Mouse (Mus musculus) cerebellum, adult 9-11 months (tissue): ENCODE measurements around the gene Emc9.

Source experiments
- DNase-seq: peaks from one replicate; pipeline ENCODE4 v3.0.0; 2022

Gene Emc9

DNA sequence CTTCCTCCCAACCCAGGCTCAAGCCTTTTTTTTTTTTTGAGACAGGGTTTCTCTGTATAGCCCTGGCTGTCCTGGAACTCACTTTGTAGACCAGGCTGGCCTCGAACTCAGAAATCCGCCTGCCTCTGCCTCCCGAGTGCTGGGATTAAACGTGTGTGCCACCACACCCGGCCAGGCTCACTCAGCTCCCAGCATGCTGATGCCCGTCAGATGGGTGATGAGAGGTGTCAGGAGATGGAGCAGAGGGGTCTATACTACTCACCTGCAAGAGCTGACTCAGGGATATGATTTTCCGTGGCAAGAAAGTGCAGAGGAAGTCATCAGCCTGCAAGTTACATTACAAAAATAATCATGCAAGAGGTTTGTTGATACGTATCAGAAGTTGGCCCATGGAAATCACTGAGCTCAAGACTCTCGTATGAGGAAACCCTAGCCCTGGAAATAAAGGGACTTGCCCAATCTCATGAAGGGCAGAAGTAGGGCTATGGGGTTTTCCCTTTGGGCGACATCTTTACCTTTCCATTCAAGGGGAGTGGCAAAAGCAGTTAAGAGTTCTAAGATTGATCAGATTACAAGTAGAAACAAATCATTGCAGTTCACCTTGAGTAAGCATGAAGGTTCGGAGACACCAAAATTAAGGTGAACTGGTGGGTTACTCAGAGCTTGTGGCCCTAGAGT is 4.8 kb upstream of the Emc9 start:
- peak; percentile 42 for DNase-seq

DNA sequence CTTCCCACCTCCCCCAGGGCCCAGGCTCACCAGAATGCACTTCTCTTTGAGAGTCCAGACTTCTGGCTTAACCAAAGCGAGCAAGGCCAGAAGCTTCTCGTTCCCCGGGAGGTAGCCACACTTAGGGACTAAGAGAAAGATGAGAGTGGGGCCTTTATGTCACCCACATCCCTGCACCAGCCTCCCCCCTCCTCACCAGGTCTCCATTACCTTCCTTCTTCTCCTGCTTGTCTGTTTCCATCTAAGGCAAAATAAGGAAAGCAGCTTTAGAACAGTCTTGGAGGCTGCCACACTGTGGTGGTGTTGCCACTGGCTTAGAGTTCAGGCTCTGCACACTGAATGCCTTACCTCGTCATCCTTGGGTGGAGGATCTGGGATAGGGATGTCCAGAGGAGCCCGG is 4.2 kb upstream of the Emc9 start:
- peak; percentile 29 for DNase-seq

DNA sequence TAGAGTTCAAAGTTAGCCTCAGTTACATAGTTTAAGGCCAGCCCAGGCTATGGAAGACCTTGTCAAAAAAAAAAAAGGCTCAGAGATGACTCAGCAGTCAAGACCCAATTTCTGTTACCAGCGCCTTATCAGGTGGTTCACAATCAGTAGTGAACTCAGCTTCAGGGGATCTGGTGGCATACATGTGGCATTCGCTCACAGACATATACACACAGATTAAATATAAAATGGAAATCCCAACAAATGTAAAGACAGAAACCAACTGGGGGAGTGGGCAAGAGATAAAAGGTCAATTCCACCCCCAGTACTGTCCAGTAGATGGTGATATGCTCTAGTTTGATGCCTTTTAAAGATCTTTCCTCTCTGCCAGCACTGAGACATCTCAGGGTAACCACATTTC is 1.0 kb upstream of the Emc9 start:
- no peak for DNase-seq

DNA sequence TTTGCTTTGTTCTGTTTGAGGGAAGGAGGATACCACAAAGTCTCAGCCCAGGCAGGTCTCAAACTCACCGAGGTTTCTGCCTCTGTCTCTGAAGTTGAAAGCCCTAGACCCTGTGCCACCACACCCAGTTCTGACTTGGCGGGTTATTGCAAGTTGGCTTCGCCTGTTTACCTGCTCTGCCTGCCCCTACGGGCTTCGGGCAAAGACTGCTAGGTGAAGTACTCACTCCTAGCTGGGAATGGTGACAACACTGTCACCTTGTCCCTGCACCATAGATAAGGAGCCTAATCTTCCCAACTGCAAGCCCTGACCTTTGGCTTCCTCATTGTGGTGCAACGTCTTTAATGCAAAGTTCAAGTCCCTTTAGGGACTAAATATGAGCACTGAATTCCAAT is 461 bp upstream of the Emc9 start:
- DNase-seq: peak; percentile 51

DNA sequence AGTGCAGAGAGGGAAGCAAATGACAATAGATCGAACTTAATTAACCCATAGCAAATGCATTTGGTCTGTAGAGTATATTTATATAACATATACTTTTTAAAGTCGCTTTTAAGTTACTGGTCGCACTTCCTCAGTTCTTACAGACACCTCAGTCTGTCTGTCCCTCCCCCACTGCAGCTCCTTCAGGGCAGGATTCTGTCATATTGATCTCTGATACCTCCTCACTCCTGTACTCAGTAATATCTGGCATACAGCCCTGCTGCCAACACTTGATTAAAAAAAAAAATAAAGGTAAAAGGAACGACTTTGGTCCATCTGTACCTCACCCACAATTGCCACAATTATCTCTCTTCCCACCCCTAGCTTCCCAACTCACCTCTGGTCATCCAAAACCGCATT is 800 bp downstream of the Emc9 start:
- no peak for DNase-seq

DNA sequence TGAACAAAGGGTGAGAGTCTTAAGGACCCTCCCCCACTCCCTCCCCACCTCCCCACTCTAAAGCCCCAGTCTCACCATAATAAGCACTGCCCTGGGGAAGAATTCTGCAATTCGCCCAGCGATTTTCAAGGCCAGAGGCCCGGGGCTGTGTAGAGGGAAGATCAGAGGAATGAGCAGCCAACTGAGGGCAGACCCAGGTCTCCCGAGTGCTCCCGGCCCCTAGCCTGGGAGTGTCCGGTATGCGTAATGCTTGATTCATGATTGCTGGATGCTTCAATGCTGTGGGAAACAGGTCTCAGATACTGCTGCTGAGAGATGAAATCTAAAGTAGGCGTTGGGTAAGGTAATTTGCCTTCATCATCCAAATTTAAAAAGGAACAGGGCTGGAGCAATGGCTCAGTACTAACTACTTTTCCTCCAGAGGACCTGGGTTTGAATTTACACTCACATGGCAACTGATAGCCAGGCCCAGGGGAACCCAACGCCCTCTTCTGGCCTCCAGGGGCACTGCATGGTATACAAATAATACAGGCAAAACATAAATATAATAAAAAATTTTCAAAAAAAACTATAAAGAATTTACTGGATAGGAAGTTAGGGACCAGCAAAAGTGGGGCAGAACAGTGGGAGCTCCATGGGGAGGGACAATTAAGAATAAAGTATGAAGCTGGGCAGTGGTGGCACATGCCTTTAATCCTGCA is 3.0 kb downstream of the Emc9 start:
- DNase-seq: no peak

DNA sequence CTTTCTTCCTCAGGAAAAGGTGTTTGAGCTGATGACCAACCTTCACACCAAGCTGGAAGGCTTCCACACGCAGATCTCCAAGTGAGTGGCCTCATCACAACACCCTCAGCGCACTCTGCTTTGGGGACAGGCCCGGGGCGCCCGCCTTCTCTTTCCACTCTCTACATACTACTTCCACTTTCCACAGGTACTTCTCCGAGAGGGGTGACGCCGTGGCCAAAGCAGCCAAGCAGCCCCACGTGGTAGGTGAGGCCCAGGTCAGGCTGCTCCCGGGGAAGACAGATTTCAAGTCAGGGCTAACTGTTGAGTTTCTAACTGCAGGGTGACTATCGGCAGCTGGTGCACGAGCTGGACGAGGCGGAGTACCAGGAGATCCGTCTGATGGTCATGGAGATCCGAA is 4.4 kb downstream of the Emc9 start:
- DNase-seq: peak; percentile 29

DNA sequence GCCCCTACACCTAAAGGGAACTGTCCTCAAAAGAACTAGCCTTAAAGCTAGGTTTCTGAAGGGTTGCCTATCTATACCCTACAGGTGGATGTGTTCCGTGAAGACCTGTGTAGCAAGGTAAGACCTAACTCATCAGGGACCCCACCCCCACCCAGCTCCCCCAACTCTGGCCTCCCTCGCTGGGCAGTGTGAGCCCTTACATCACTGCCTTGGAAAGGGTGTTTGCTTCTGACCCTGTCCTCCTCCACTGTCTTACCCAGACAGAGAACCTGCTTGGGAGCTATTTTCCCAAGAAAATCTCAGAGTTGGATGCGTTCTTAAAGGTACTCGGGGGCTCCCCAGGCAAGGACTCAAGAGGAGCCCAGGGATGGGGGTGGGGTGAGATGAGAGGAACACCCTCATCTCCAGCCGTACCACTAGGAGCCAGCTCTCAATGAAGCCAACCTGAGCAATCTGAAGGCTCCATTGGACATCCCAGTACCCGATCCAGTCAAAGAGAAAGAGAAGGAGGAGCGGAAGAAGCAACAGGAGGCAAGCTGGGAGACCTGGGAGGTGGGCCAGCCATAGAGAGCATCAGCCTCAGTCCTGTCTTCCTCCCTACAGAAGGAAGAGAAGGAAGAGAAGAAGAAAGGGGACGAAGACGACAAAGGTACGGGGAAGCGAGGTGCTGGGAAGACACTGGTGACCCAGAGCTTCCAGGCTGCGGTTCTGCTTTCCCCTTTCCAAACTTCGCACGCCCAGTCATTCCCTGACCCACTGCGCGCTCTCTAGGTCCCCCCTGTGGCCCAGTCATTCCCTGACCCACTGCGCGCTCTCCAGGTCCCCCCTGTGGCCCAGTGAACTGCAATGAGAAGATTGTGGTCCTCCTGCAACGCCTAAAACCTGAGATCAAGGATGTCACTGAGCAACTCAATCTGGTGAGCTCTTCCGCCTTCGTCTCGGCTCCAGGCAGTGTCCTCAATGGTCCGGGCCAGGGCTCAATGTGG is 5.3 kb downstream of the Emc9 start:
- DNase-seq: peak; percentile 27

DNA sequence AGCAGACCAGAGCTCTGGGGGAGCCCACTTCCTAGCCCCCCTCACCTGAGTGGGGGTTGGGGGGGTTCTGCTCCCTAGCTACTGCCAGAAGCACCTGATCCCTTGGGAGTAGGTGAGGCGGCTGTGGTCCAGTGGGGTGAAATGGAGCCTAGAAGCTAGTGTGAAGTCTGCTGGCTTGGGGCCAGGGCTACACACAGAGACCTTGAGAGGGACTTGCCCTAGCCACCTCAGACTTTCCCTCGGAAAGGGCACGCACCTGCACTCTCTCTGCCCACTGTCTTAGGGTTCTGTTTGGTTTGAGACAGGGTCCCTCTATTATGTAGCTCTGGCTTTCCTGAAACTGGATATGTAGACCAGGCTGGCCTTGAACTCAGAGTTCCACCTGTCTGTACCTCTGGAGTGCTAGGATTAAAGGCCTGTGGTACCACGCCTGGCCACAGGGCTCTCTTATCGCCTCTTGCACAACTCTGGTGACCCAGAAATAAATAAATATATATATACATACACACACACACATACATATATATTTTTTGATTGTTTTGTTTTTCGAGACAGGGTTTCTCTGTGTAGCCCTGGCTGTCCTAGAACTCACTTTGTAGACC is 6.3 kb downstream of the Emc9 start:
- peak; percentile 67 for DNase-seq

DNA sequence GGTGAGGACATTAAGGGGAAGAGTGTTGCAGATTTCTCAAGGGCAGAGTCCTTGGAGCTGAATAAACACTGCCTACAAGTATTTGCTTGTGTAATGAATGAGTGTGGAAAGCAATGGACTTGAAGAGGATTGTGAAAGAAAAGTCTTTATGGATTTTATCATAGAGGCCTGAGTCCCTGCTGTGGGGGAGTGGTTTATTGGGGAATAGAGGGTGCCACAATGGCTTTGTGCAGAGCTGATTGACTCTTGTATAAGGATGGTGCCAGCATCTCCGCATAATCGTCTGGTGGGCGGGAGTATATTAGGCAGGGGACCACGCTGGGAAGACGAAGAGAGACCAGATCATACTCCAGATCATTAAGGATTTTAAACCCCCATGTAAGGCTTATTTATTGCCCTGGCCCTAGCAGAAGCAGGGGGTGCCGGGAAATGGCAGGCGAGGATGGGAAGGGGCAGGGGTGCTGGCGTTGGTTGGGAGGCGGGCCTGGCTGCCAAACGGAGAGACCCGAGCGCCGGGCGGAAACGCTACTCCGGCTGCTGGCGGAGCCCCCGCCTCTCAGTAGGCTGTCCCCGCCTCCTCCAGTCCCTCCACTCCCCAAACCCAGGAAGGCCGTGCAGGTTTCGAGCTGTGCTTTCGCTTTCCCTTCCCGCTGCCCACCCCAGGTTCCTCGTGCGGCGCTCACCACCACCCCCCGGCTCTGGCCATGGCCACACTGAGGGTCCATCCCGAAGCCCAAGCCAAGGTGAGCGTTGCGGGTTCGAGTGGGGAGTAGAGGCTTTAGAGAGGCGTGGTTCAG is 7.0 kb downstream of the Emc9 start, which contains the start of gene Psme1:
Psme1 (plus strand) TSS at position 253 of the 797 bp plus-strand sequence.
- peak; percentile 70 for DNase-seq

DNA sequence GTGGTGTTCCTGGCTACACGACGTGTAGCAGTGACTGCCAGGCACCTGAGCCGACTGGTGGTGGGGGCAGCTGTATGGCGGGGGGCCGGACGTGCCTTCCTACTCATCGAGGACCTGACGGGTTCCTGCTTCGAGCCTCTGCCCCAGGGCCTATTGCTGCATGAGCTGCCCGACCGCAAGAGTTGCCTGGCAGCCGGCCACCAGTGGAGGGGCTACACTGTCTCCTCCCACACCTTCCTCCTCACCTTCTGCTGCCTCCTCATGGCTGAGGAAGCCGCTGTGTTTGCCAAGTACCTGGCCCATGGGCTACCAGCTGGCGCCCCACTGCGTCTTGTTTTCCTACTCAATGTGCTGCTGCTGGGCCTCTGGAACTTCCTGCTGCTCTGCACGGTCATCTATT is 8.7 kb downstream of the Emc9 start:
- DNase-seq: peak; percentile 38

DNA sequence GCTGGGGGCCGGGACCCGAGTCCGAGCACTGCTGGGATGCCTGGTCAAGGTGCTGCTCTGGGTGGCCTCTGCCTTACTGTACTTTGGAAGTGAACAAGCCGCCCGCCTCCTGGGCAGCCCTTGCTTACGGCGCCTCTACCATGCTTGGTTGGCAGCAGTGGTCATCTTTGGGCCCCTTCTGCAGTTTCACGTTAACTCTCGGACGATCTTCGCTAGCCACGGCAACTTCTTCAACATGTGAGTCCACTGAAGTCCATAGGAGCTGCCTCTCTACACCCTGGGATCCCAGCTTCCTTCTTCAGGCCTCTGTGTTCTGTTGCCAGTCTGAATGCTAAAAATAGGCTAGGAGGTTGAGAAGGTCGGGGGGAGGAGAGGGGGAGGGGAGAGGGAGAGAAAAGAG is 9.4 kb downstream of the Emc9 start:
- no peak for DNase-seq

DNA sequence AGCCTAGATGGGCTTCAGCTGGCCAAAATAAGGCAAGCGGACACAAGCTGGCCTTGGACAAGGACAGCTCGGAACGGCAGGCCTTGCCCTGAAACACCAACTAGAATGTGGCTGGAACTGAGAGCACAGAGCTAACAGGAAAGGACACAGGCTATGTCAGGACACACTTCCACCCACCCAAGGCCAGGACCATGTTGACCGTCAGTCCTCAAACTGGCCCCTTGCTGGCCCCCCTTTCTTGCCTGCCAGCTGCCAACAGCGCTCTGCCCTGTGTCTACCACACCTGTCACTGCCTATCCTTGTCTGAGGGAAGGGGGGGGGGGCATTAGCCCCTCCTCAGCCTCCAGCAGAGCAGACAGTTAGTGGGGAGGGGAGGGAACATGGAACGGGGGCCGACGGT is 9.8 kb downstream of the Emc9 start, which contains the start of gene Fitm1:
Fitm1 (plus strand) TSS at position 316 of the 400 bp plus-strand sequence.
- no peak for DNase-seq

DNA sequence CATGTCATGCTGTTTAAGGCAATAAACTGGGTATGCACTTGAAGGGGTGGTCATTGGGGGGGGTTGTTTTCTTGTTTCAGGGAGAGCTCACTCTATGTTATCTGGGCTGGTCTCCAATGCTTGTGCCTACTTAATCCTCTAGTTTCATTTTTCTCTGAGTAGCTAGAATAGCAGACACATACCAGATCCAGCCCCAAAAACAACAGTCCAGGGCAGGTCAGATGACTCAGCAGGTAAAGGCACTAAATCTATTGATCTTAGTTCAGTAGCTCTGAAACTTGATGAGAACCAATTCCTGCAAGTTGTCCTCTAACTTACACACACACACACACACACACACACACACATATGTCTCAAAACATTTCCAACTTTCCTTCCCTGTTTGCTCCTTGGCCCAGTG is 13.3 kb downstream of the Emc9 start:
- no peak for DNase-seq

DNA sequence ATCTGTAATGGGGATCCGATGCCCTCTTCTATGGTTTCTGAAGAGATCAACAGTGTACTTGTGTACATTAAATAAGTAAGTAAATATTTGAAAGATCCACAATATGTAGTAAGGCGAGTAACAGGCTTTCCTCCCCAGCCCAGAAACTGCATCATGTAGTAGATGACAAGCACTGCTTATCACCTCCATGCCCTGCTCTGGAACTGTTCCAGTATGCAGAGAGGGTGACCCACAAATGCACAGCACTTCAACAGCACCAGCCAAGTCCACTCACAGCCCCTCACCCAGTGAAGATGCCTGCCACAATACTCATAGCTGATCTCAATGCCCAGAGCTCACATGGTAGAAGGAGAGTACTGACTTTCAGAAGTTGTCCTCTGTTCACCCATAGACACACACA is 14.5 kb downstream of the Emc9 start:
- no peak for DNase-seq

DNA sequence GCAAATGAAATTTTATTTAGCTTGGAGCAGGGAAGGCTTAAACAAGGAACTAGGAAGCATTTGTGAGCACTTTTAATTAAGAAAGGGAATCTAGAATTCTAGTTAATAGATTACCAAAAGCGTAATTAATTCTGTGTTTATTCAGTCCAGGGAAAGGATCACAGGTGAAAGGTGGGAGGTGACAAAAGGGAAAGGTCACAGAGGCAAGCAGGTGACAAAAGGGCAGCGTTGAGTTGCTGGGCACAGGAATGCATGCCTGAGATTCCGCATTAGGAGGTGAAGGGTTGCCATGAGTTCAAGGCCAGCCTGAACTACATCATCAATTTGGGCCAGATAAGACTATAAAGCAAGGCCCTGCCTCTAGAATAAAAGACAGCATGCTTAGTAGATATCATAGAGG is 17.6 kb downstream of the Emc9 start:
- DNase-seq: no peak

DNA sequence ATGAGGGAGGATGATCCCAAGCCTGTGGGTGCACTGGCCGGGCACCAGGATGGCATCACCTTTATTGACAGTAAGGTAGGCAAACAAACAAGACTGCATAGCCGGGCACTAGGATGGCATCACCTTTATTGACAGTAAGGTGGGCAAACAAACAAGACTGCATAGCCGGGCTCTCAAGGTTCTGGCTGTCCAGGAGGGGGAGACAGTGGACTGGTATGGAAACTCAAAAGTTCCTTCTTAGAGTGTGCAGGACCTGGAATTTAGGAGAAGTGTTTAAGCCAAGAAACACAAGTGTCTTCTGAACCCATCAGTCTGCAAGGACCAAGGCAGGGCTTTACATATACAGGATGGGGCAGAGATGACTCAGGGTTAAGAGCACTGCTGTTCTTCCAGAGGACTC is 19.4 kb downstream of the Emc9 start:
- DNase-seq: no peak

DNA sequence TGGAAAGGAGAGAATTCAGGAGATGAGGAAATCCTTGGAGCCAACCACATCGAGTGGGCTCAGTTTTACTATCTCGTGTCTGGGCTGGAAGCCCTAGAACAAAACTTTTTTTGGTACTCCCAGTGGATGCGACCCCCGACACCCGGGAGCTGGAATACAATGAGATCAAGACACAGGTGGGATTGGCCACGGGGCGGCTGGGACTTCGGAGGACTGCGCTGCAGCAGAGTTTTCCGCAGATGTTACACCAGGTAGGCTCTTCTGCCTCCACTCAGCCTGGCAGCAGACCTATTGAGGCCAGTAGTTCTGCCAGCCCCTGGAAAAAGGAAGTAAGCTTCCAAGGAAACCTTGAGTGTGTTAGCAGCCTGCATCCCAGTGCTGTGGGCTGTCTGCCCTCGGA is 21.9 kb downstream of the Emc9 start:
- DNase-seq: peak; percentile 36

DNA sequence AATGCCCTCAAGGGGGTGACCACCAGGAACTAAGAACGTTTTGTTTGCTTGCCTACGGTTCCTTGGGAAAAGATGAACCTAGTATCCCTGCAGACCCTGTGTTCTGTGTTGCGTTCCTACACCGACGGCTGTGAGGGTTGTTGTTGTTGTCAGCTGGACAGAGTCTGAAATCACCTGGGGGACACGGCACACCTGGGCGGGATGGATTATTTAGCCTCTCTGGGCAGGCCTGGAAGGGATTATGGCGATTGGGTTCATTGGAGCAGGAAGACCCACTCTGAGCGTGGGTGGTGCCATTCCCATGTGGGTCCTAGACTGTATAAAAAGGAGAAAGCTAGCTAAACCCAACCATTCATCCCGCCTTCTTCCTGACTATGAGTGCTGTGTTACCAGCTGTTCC is 23.2 kb downstream of the Emc9 start:
- peak; percentile 51 for DNase-seq

DNA sequence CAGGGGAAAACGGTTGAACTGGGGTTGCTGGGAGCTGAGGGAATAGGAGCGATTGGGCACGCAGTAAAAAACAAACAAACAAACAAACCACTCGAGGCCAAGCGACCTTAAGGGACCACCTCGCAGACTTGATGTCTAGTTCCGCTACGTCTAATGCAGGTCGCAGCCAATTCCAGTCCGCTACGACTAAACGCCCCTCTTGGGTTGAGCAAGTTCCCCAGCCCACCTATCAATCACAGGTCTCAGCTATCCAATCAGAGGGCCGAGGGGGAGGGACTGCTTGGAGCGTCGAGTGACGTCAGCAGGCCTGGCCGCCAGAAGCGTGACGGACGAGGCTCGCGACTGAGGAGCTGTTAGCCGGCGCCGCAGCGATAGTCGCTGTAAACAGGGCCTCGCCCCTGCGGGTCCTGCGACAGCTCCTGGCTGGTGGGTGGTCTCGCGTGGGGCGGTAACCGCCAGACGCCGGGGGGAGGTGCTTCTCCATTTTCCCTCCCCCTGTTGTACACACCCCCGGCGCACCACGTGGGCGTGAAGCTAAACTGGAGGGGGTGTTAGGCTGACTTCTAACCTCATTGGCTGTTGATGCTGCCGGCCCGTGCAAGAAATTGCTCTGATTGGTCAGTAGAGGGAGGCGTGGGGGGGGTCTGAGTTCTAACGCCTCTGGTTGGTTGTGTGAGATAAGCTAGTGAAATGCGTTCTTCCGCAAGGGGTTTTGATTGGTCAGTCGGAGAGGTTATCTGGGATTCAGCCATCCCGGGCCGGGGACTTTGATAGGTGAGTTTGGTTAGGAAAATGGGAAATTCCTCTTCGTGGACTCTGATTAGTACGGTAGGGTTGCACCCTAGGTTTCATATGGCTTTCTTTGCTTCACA is 24.7 kb downstream of the Emc9 start, which contains the start of gene A730061H03Rik:
A730061H03Rik (minus strand) TSS at position 205 of the 872 bp plus-strand sequence.
- DNase-seq: peak; percentile 100

DNA sequence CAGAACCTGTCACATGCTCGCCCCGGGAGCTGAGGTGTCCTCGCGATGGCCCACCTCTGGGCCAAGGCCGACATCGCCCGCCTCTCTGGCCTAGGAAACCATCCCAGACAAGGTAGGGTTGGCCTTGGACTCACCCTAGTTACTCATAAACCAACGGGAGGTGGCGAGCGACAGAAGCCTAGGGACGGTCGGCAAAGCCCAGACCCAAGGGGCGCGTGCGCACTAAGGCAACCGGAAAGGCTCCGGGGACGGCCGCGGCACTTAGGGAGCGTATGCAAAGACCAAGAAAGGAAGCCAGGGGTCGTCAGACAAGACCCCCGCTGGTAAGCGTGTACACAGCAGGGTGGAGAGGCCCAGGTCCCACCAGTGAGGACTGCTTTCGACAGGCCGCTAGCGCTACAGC is 25.3 kb downstream of the Emc9 start, which contains the start of gene Dcaf11:
Dcaf11 (plus strand) TSS at position 208 of the 403 bp plus-strand sequence.
- peak; percentile 95 for DNase-seq
